Mouse (Mus musculus) megakaryocyte, embryonic 14.5 days (primary cell): ENCODE data around the gene Rasa4. TPM values are rescaled to one million over a fixed set of nuclear protein-coding genes. Genes with fewer than 3 reads are reported as not detected.
A peak's percentile ranks its signal among the peaks of the same experiment; 100 is the strongest.
"Not testable (repeated sequence)": the region's sequence is repeated elsewhere in the genome, so short reads cannot be mapped to it uniquely, and the experiment has no call there.

Experiments
- H3K27me3 ChIP-seq: replicated peaks from 2 replicates; pipeline ENCODE3; 2012; ENCODE audit warnings: inconsistent platforms
- H3K36me3 ChIP-seq: replicated peaks from 2 replicates; pipeline ENCODE3; 2012; ENCODE audit warnings: low read length, inconsistent platforms, mixed read lengths
- H3K4me1 ChIP-seq: 2 replicates; pipeline ENCODE4 v1.6.1; 2012; ENCODE audit warnings: inconsistent platforms
- H3K4me3 ChIP-seq: replicated peaks from 2 replicates; pipeline ENCODE3; 2012; ENCODE audit warnings: moderate library complexity, mild to moderate bottlenecking, inconsistent platforms
- H3K9me3 ChIP-seq: 2 replicates; pipeline ENCODE4 v1.6.1; 2012; ENCODE audit warnings: inconsistent platforms
- FLI1 ChIP-seq: IDR thresholded peaks from 2 replicates; pipeline ENCODE4 v1.6.1; 2012; ENCODE audit warnings: low read length, inconsistent platforms, mixed read lengths
- GATA1 ChIP-seq: IDR thresholded peaks from 3 replicates; pipeline ENCODE4 v1.6.1; 2012; ENCODE audit warnings: mixed read lengths, low read length, inconsistent platforms, borderline replicate concordance
- polyA plus RNA-seq: library from polyadenylated mRNA; stranded (reverse); fragments of >175 nt; gene quantifications from 2 replicates; pipeline ENCODE4 v1.2.3, GENCODE M21; 2012; ENCODE audit warnings: low replicate concordance; ENCODE audit not compliant: insufficient read depth

Rasa4 gene
- polyA plus RNA-seq, 1 experiment = 18.1 TPM

GRCm38 (mm10) chr5:136045987-136046386, 37.7 kb upstream of the Rasa4 start:
- H3K4me3 ChIP-seq = no peak overlapping the region

DNA sequence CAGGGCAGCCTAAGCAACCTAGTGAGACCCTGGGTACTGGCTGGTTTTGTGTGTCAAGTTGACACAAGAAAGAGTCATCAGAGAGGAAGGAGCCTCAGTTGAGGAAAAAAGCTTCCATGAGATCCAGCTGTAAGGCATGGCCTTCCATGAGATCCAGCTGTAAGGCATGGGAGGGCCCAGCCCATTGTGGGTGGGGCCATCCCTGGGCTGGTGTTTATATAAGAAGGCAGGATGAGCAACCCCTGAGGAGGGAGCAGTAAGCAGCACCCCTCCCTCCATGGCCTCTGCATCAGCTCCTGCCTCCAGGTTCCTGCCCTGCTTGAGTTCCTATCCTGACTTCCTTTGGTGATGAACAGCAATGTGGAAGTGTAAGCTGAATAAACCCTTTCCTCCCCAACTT, 35.2 kb upstream of the Rasa4 start:
- not testable (repeated sequence) for H3K9me3 ChIP-seq, H3K36me3 ChIP-seq, H3K4me3 ChIP-seq
- Histone ChIP-seq H3K4me1 (peaks cover 16% of the 10 kb centered on the region), H3K27me3 (peaks cover 41% of the 10 kb centered on the region)

More at GRCm38 (mm10) chr5:136045987-136046386, 37.7 kb upstream of the Rasa4 start:
- TF ChIP-seq FLI1 = no peak
- no peak for TF ChIP-seq GATA1
- Histone ChIP-seq H3K9me3 (peaks cover 4% of the 10 kb centered on the region; the same call in 1 of the 2 replicates), H3K36me3 (no peaks in the 10 kb centered on the region), H3K4me1 (peaks cover 12% of the 10 kb centered on the region), H3K27me3 (peaks cover 42% of the 10 kb centered on the region)

- H3K27me3 ChIP-seq = peaks cover 35% of the 10 kb centered on the region
- no peak for TF ChIP-seq GATA1
- TF ChIP-seq FLI1 = no peak
- no peaks in the 10 kb centered on the region for H3K36me3 ChIP-seq
- no peak overlapping the region for H3K4me3 ChIP-seq
- peaks cover 4% of the 10 kb centered on the region; the same call in 1 of the 2 replicates for H3K9me3 ChIP-seq
- H3K4me1 ChIP-seq = peaks cover 16% of the 10 kb centered on the region
Observed at GRCm38 (mm10) chr5:136049926-136050325, 33.8 kb upstream of the Rasa4 start.

- H3K36me3 ChIP-seq = no peaks in the 10 kb centered on the region
- H3K27me3 ChIP-seq = peaks cover 38% of the 10 kb centered on the region
- peaks cover 4% of the 10 kb centered on the region; the same call in 1 of the 2 replicates for H3K9me3 ChIP-seq
- no peak overlapping the region for H3K4me3 ChIP-seq
- no peak for TF ChIP-seq GATA1
- TF ChIP-seq FLI1 = no peak
- peaks cover 8% of the 10 kb centered on the region; the same call in 1 of the 2 replicates for H3K4me1 ChIP-seq
Observed at GRCm38 (mm10) chr5:136051231-136052085, 32.3 kb upstream of the Rasa4 start.

DNA sequence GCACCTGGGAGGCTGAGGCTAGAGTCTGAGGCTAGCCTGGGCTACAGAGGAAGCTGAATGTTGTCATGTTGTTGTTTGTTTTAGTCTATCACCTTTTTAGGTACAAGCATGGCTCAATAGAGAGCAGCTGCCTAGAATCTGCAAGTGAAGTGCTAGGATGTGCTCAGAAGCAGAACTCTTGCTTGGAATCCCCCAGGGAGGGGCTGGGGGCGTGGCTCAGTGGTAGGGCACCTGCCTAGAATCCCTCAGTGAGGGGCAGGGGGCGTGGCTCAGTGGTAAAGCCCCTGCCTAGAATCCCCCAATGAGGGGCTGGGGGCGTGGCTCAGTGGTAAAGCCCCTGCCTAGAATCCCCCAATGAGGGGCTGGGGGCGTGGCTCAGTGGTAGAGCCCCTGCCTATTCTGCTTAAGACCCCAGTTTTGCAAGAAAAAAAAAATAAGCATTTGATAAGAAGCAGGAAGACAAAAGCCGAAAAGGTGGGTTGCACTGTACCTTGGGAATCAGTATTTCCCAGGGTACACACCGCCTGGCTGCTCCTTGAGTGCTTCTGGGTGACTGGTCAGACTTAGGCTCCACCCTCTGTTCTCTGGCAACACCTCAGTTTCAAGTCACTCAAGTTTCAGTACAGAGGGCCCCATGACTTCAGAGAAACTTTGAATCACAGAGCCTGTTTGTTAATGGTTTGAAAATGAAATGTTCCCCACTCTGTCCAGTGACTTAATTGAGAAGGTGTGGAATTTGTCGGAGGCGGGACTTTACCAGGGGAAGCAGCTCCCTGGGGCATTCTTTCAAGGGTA, 30.7 kb upstream of the Rasa4 start:
- peaks cover 4% of the 10 kb centered on the region; the same call in 1 of the 2 replicates for H3K9me3 ChIP-seq
- H3K36me3 ChIP-seq = no peaks in the 10 kb centered on the region
- TF ChIP-seq FLI1 = no peak
- no peak for TF ChIP-seq GATA1
- H3K4me3 ChIP-seq = no peak overlapping the region
- peaks cover 46% of the 10 kb centered on the region for H3K27me3 ChIP-seq
- peaks cover 8% of the 10 kb centered on the region; the same call in 1 of the 2 replicates for H3K4me1 ChIP-seq

DNA sequence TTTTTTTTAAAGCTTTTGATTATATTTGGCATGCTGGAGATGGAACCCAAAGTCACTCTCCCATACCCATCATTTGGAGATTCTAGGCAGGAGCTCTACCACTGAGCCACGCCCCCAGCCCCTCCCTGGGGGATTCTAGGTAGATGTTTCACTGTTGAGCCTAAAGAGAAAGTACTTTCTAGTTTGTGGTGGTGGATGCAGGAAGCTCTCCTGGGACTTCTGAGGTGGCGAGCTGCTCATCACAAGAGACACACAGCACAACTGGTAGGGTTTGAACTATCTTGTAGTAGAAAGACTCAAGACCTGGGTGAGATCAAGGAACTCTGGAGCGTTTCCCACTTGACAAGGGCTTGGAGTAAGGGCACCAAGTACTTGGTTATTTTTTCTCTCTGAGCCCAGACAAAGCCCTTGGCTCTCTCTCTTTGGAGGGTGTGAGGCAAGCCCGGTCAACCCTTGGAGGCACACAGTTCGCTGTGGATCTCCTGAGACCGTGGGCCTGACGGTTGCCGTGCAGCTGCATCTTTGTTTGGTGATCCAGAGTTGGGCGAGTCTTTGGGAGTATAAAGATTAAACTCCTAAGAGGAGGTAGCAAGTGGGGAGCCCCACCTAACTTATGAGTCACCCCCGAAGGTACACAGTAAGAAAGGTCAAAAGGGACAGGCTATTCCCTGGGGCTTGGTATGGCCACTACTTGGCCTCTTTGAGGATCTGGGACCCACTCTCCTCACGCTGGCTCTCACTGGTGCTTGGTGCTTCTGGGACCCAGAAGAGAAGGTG, 29.2 kb upstream of the Rasa4 start, which contains the start of gene Upk3bl:
Gene Upk3bl (plus strand): TSS at position 192 of the 777 bp plus-strand sequence.
- Histone ChIP-seq H3K9me3 (no peaks in the 10 kb centered on the region), H3K4me1 (peaks cover 8% of the 10 kb centered on the region; the same call in 1 of the 2 replicates)

GRCm38 (mm10) chr5:136056062-136056461, 27.7 kb upstream of the Rasa4 start:
- peaks cover 61% of the 10 kb centered on the region for H3K27me3 ChIP-seq
- no peaks in the 10 kb centered on the region for H3K36me3 ChIP-seq
- no peaks in the 10 kb centered on the region for H3K9me3 ChIP-seq
- no peak overlapping the region for H3K4me3 ChIP-seq
- TF ChIP-seq GATA1 = no peak
- TF ChIP-seq FLI1 = no peak
- peaks cover 12% of the 10 kb centered on the region; the same call in 1 of the 2 replicates for H3K4me1 ChIP-seq

More for the DNA sequence above, 29.2 kb upstream of the Rasa4 start, which contains the start of gene Upk3bl:
- Histone ChIP-seq H3K4me3 (no peak within 1 kb of the TSS), H3K27me3 (peaks cover 51% of the 10 kb centered on the region), H3K36me3 (no peaks in the 10 kb centered on the region)
- TF ChIP-seq FLI1 (no peak), GATA1 (no peak)

DNA sequence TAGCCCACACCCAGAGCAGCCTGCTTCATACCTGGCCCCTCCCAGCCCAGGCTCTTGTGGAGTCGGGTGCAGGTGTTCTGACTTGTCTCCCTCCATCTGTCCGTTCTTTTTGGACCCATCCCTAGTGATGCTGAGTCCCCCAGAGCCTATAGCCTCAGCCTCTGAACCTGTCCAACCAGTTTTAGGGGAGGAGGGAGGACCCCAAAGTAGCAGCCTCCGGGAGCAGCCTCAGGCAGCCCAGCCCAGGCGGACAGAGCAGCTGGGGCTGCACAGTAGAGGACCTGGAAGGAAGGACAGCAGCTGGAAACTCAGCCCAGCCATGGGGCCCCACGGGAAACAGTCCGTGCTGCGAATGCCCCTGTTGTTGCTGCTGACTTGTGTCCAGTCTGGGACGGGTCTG, 26.6 kb upstream of the Rasa4 start:
- Histone ChIP-seq H3K4me1 (peaks cover 9% of the 10 kb centered on the region; the same call in 1 of the 2 replicates), H3K4me3 (no peak overlapping the region), H3K36me3 (no peaks in the 10 kb centered on the region), H3K9me3 (no peaks in the 10 kb centered on the region), H3K27me3 (peaks cover 55% of the 10 kb centered on the region)
- TF ChIP-seq FLI1 (no peak), GATA1 (no peak)

DNA sequence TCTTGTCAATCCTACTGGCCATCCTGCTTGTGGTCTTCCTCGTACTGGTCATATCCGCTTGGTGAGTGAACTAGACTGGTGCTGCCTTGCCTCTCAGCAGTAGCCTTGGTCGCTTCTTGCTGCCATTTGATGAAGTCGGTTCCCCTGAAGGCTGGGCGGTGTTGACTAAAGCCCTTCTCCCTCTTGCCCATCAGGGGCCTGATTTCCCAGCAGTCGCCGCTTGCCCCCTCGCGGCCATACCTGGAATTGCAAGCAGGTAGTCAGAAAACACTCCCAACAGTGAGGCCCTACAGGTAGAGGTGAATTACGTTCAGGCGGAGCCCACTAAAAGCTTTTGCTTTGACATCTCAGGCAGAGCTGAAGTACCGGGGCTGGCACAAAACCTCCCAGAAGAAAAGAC, 22.1 kb upstream of the Rasa4 start:
- peaks cover 9% of the 10 kb centered on the region; the same call in 1 of the 2 replicates for H3K4me1 ChIP-seq
- TF ChIP-seq GATA1 (no peak), FLI1 (no peak)
- H3K9me3 ChIP-seq = peaks cover 10% of the 10 kb centered on the region
- no peaks in the 10 kb centered on the region for H3K36me3 ChIP-seq
- H3K4me3 ChIP-seq = peak overlapping the region; percentile 40
- peaks cover 54% of the 10 kb centered on the region for H3K27me3 ChIP-seq
